Mouse (Mus musculus) lung, postnatal 14 days (tissue): ENCODE measurements around the gene Cyp2d9.
A peak's percentile ranks its signal among the peaks of the same experiment; 100 is the strongest.
"Not testable (repeated sequence)": the region's sequence is repeated elsewhere in the genome, so short reads cannot be mapped to it uniquely, and the experiment has no call there.

Source experiments
- DNase-seq: peaks from one replicate; pipeline ENCODE4 v3.0.0; 2021

Cyp2d9 gene

DNA sequence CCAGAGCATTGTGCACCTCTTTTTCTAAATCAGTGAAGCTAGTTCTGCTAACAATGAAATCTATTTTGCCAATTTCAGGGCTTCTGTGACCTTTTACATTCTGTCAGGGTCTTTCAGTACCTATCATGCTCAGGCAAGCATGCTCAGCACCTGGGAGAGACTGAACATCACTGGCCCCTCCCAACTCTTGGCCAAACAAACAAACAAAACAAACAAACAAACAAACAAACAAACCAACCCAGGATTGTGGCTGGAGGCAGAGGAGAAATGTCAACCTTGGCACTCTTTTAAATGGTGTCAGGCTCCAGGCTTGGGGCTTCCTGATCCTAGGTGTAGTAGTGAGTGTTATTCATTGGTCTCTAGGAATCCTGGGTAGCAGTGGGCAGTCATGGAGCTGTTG is at the start of gene Cyp2d9:
Cyp2d9 (plus strand) TSS at position 301 of the 400 bp plus-strand sequence.
- no peak for DNase-seq

GRCm38 (mm10) chr15:82385729-82386128 is 47.5 kb upstream of the Cyp2d9 start:
- DNase-seq, result no peak

- DNase-seq, result not testable (repeated sequence)
These were observed 43.3 kb upstream of the Cyp2d9 start for GRCm38 (mm10) chr15:82389916-82390315.

DNA sequence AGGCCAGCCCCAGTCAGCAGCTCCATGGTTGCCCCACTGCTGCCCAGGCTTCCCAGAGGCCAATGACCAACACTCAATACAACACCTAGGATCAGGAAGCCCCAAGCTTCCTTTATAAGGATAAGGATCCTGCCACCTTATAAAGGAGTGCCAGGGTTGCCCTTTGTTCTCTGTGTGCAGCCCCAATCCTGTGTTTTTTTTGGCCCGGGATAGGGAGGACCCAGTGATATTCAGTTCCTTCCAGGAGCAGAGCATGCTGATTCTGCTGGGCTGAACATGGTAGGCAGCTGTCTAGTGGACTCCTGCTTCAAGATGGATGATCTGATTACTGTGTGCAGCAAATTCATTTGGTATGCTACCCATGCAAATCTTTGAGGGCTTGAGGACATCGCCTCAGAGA is 39.3 kb upstream of the Cyp2d9 start, which contains the start of gene Cyp2d11:
Cyp2d11 (minus strand) TSS at position 101 of the 400 bp plus-strand sequence.
- DNase-seq, result not testable (repeated sequence)

DNA sequence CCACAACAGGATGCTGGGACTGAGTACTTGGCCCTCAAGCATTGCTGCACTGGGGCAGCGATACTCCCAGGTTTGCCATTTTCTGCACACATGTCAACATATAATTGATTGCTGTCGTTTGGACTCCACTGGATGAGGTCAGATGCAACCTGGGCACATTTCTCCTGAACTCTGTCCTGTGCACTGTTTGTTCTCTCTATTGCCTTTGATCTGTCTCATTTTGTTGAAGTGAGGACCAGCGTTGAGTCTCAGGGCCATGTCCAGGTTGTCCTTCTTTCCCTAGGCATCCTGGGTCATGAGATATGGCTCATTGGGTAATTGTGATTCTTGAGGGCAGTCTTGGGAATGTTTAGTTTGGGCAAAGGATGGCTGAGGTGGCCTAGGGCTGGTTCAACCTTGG is 37.3 kb upstream of the Cyp2d9 start:
- not testable (repeated sequence) for DNase-seq

GRCm38 (mm10) chr15:82401516-82401915 is 31.7 kb upstream of the Cyp2d9 start:
- DNase-seq, result no peak

DNA sequence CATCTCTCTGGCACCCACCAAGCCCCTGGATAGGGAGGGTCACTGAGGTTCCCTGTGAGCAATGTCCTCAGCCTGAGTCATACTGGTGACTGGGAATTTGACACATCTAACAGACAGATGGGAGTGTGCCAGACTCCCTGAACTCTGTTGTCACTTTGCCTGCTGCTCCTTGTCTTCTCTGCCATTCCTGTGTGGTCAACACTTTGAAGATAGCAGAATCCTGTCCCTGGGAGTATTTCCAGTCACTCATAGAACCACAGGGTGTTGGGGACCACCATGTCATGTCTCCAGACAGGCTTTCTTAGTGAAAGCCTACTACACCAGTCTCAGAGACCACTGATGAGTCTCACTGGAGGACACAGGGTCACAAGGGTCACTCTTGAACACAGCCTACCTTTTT is 31.1 kb upstream of the Cyp2d9 start:
- DNase-seq, result no peak

- DNase-seq, result no peak
These were observed 30.5 kb upstream of the Cyp2d9 start for GRCm38 (mm10) chr15:82402741-82403140.

GRCm38 (mm10) chr15:82403606-82404005 is 29.6 kb upstream of the Cyp2d9 start:
- DNase-seq, result no peak

DNA sequence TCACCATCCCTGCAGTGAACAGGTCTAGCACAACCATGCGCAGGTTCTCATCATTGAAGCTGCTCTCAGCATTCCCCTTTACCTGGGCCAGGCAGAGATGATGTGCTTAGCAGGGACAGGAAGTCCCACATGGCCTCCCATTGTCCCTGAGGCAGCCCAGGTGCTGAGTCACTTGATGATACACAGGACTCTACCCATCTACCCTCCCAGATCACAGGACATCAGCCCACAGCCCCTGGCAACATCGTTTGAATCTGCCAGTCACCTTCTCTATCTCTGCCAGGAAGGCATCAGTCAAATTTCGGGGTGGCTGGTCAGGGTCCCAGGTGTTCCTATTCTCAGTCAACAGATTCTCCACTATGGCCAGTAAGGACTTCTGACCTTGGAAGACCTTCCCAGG is 29.1 kb upstream of the Cyp2d9 start:
- DNase-seq, result no peak

GRCm38 (mm10) chr15:82406981-82407380 is 26.3 kb upstream of the Cyp2d9 start, which contains the start of gene Cyp2d10:
Gene Cyp2d10 (minus strand): TSS chr15:82407195.
- DNase-seq, result no peak

- no peak for DNase-seq
These were observed 25.7 kb upstream of the Cyp2d9 start for GRCm38 (mm10) chr15:82407536-82407935.

DNA sequence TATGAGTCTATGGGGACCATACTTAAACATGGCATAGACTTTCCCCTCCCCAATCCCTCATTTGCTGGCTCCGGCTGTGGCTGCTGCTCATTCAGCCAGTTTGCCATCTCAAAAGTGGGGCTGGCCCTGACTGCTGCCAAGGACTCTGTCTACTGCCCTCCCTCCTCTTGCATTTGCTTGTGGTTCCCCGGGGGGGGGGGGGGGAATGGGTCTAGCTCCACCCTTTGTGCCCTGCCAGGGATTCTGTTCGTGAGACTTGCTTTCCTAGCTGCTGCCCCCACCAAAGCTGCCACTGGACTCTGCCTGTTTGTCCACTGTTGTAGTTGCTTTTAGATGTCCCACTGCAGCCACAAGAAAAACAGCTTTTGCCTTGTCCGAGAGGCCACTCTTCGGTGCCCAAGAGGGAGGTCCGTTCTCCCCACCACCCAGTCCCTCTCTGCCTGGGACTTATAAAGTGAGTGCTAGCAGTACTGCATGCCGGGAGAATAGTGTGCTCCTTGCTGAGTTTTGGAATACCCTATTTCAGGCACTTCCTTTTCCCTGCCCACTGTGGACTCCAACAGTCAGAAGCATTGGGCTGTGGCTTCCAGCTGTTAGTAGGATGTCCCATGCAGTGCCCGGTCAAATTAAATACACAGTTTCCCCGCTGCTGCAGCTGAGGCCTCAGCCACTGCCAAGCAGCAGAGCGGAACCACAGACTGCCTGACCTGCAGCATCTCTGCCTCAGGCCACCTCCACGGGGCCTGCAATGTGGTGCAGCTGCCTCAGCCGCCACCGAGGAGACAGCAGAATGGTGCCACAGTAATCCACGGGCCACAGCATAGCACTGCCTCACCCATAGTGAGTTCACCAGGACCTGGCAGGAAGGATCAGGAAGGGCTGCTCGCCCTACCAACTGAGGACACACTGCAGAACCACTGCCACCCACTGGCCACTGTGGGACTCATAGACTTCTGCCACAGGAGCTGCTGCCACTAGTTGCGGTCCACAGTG is 16.1 kb upstream of the Cyp2d9 start:
- DNase-seq, result peak; percentile 88

DNA sequence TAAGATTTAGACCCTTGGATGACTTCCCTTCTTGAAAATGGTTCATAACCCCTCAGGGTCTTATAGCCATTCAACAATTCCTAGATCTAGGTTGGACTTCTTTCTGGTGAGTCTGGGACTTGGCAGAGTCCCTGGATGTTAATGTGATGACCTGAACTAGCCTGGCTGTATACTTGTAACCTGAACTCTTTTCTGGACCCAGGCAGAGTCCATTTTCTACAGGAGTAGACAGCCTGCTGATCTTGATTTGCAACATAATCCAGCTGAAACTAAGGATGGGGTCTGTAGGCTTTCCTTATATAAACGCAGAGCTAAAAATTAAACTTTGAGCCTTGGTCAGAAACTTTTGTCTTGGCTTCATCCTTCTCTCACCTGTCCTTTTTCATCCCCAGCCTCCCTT is 14.6 kb upstream of the Cyp2d9 start:
- no peak for DNase-seq

GRCm38 (mm10) chr15:82422935-82423334 is 10.3 kb upstream of the Cyp2d9 start:
- DNase-seq, result no peak

DNA sequence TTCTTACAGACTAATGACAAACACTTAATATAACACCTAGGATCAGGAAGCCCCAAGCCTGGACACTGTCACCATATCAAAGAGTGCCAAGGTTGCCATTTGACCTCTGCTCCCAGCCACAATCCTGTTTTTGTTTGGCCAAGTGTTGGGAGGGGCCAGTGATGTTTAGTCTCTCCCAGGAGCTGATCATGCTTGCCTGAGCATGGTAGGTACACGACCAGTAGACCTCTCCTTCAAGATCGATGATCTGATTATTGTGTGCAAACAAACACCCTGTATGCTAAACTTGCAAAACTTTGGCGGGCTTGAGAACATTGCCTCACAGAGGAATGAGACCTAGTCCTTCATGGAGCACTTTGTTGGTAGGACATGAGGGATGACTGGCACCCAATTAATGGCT is 9.8 kb upstream of the Cyp2d9 start:
- DNase-seq, result no peak

DNA sequence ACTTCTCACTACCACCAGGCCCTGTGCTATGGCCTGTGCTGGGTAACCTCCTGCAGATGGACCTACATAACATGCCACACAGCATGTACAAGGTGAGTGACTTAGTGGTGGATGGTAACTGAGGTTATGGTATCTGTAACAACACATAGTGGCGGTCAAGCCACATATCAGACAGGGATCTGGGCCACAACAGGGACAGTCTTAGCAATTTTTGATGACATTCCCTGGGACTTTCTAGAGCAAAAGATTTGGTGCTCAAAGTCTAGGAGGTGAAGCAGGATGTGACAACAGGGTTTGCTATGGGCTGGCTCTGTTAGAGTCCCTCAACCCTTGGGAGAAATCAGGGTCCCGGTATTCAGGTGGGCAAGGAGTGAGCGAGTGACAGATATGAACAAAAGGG is 384 bp downstream of the Cyp2d9 start:
- DNase-seq, result no peak

GRCm38 (mm10) chr15:82434541-82434940 is 1.3 kb downstream of the Cyp2d9 start:
- no peak for DNase-seq

DNA sequence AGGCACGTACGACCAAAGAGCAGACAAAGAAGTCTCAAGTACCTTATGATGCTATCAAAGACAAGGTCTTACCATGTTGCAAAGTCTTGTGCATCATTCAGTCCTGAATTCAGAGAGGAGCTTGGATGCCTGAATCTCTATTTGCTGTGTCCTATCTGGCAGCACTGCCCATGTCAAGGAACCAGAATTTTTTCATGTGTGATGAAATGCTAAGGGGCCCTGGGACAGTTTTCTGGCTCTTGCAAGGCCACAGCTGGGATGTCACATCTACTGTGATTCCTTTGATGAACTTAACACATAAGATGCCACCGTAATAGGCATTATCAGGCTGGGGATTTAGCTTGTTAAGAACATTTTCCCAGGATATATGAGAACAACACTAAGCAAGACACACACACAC is 1.8 kb downstream of the Cyp2d9 start:
- no peak for DNase-seq

GRCm38 (mm10) chr15:82435606-82436005 is 2.4 kb downstream of the Cyp2d9 start:
- no peak for DNase-seq

DNA sequence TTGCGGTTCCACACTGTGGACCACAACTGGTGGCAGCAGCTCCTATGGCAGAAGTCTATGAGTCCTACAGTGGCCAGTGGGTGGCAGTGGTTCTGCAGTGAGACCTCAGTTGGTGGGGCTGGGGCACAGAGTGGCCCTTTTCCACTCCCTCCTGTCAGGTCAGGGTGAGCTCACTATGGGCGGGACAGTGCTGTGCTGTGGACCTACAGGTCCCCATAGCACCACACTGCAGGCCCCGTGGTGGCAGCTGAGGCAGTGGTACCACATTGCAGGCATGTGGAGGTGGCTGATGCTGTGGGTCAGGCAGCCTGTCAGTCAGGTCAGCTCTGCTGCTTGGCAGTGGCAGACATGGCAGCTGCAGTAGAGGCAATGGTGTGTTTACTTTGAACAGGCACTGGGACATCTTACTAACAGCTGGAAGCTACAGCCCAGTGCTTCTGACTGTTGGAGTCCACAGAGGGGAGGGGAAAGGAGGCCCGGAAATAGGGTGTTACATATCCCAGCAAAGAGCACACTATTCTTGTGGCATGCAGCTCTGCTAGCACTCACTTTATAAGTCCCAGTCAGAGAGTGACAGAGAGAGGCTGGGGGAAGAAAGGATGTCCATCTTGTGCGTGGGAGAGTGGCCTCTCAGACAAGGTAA is 4.9 kb downstream of the Cyp2d9 start:
- DNase-seq, result no peak

DNA sequence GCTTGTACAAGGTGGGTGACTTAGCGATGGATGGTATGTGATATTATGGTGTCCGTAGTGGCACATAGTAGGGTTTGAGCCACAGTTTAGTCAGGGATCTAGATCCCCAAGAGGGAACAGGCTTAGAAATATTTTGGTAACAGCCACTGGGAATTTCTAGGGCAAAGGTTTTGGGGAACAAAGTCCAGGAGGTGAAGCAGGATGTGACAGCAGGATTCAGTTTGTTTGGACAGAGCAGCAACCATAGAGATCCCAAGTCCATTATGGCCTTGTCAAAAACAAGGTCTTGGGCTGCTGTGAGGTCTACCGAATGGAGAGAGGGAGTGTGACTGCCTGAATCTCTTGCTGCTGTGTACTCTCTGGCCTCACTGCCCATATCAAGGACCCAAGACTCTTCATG is 10.4 kb downstream of the Cyp2d9 start:
- DNase-seq, result no peak

DNA sequence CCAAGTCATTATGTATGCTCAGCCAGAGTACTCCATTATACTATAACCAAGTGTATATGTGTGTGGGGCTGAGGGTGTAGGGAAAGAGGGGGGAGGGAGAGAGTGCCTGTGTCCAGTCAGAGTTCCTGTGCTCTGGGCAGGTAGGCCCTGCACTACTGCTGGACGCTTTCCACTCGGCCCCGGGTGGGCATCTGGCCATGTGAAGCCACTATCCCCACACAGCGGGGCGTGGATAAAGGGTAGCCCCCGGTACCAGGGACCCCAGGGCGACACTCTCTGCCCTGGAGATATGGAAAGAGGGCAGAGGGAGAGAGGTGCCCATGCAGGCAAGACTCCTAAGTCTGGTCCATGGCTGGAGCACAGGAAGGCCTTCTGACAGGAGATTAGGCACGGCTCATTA is 12.0 kb downstream of the Cyp2d9 start:
- DNase-seq, result no peak

- DNase-seq, result not testable (repeated sequence)
These were observed 16.8 kb downstream of the Cyp2d9 start for GRCm38 (mm10) chr15:82450045-82450444.
